Mouse (Mus musculus): ENCODE results near the gene Neo1.

DNA sequence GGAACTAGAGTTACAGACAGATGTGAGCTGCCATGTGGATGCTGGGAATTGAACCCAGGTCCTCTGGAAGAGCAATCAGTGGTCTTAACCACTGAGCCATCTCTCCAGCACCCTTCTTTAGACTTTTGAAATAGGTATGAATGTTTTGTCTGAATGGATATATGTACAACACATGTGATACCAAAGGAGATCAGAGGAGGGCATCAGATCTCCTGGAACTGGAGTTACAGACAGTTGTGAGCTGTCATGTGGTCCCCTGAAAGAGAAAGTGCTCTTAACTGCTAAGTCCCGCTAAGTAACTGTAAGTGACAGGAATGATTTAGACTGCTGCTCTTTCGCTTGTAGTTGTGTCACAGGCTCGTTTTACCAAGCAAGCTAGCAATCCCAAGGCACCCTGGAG lies 80.7 kb downstream of the Neo1 start:
- TF ChIP-seq CTCF (IDR thresholded peaks at IDR 0.05; ENCODE audit: control insufficient read depth, insufficient read depth, insufficient replicate concordance, low read depth, low read length) (no peak), POLR2A (IDR thresholded peaks at IDR 0.05; ENCODE audit: control insufficient read depth, low read depth, low read length) (no peak)
